Comparison of ENCODE assay signal across 8 mouse cellular contexts in the genomic region with DNA sequence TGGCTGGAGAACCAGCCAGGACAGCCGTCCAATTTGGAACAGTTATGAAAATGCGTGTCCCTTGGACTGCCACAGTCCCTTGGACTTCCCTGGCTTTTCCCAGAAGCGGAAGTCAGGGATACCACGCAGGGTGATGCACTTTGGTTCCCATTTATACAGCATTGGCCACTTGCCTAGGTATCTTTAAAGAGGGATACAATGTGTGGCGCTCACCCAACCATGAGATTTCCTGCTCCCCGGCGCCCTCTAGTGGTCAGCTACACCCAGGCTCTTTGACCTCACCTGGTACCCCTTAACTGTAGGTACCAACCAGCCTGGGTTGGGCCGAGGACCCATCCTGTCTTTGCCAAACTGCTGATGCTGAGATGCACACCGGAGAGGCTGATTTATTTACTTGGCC. TPM values are rescaled to one million over a fixed set of nuclear protein-coding genes. Genes with fewer than 3 reads are reported as not detected.
A peak's percentile ranks its signal among the peaks of the same experiment; 100 is the strongest.
DNase-seq lines count a peak whose midpoint lies in the region; ATAC-seq and TF ChIP-seq lines count a peak whose summit lies in the region.

No protein-coding gene starts in this region.

- no peak overlapping the region for H3K27ac ChIP-seq in embryonic fibroblast, embryonic 13.5 days (ENCODE audit: insufficient read depth, low read length)
- H3K27ac ChIP-seq in heart, embryonic 14.5 days (replicated peaks in 1 of 2; ENCODE audit: control insufficient read depth in 1 of 2, insufficient read depth in 1 of 2, low read depth in 2 of 2, low read length in 2 of 2) = no peak overlapping the region
- H3K27ac ChIP-seq in liver, embryonic 14.5 days = no peak overlapping the region

- TF ChIP-seq CTCF in embryonic fibroblast, embryonic 13.5 days (IDR thresholded peaks at IDR 0.05; ENCODE audit: borderline replicate concordance, insufficient read depth, low read length) = peak; percentile 74
- TF ChIP-seq CTCF in liver, embryonic 14.5 days (IDR thresholded peaks at IDR 0.05; ENCODE audit: low read depth) = peak; percentile 96

- ATAC-seq in CD4-positive, CD25-positive, alpha-beta regulatory T cell, adult 4 months = peak; percentile 67
- peak; percentile 51 for ATAC-seq in heart, embryonic 14.5 days (ENCODE audit: insufficient number of reproducible peaks, insufficient read depth, low FRiP score, low read depth)
- 0 out of 2 replicates have a peak, but pooled peaks have one; percentile 33 for ATAC-seq in liver, embryonic 14.5 days (ENCODE audit: insufficient read depth)
- ATAC-seq in neutrophil, adult 5-6 weeks (ENCODE audit: extremely low read depth, insufficient number of reproducible peaks, low FRiP score, poor library complexity, severe bottlenecking) = peak; percentile 62

- no peak overlapping the region for H3K4me2 ChIP-seq in heart, embryonic 14.5 days (ENCODE audit: low read length)
- H3K4me2 ChIP-seq in liver, embryonic 14.5 days (ENCODE audit: low read depth) = no peak overlapping the region

- no peak for TF ChIP-seq POLR2A in embryonic fibroblast, embryonic 13.5 days (IDR thresholded peaks at IDR 0.05; ENCODE audit: low read depth, low read length)

- H3K4me3 ChIP-seq in embryonic fibroblast, embryonic 13.5 days (ENCODE audit: insufficient read depth, low read length) = no peak overlapping the region
- H3K4me3 ChIP-seq in heart, embryonic 14.5 days (ENCODE audit: control insufficient read depth in 1 of 2, insufficient read depth in 1 of 2, low read depth in 1 of 2, low read length in 2 of 2) = no peak overlapping the region
- no peak overlapping the region for H3K4me3 ChIP-seq in liver, embryonic 14.5 days (ENCODE audit: insufficient read depth in 1 of 2, low read depth in 2 of 2, low read length in 2 of 2)

- no peak for TF ChIP-seq EP300 in liver, embryonic 14.5 days (IDR thresholded peaks at IDR 0.05; ENCODE audit: low read depth)

- no peaks in the 10 kb centered on the region for H3K9me3 ChIP-seq in heart, embryonic 14.5 days (ENCODE audit: control insufficient read depth, low read length)
- no peaks in the 10 kb centered on the region for H3K9me3 ChIP-seq in liver, embryonic 14.5 days (ENCODE audit: control insufficient read depth, low read length)

- no peaks in the 10 kb centered on the region for H3K27me3 ChIP-seq in heart, embryonic 14.5 days (ENCODE audit: control insufficient read depth, insufficient read depth, low read length)
- H3K27me3 ChIP-seq in liver, embryonic 14.5 days (ENCODE audit: control insufficient read depth, insufficient read depth, low read length) = no peaks in the 10 kb centered on the region

- 23% methylated on average over 9 of the region's 9 CpGs for WGBS in heart, embryonic 14.5 days
- 19% methylated on average over 9 of the region's 9 CpGs for WGBS in liver, embryonic 14.5 days (ENCODE audit: insufficient replicate concordance)

- DNase-seq in adrenal gland, postnatal 4 days (ENCODE audit: low spot score in 2 of 2) = peak; percentile 72 to 74
- DNase-seq in kidney, postnatal 25 days = peak; percentile 86 to 92
- DNase-seq in liver, embryonic 14.5 days (ENCODE audit: low read depth in 3 of 3, low spot score in 3 of 3) = peak; percentile 17 to 38 (median 22)
- peak; percentile 46 to 57 for DNase-seq in thymus, adult 18-20 months

- no peaks in the 10 kb centered on the region for H3K36me3 ChIP-seq in heart, embryonic 14.5 days (ENCODE audit: control insufficient read depth, insufficient read depth, low read length)
- H3K36me3 ChIP-seq in liver, embryonic 14.5 days (replicated peaks; ENCODE audit: control insufficient read depth, insufficient read depth, low read depth) = no peaks in the 10 kb centered on the region

- H3K4me1 ChIP-seq in embryonic fibroblast, embryonic 13.5 days (ENCODE audit: control insufficient read depth, insufficient read depth, low read length) = no peaks in the 10 kb centered on the region
- H3K4me1 ChIP-seq in heart, embryonic 14.5 days (ENCODE audit: control insufficient read depth in 2 of 2, insufficient read depth in 2 of 2, low read length in 2 of 2) = peaks cover 0 to 2% of the 10 kb centered on the region in 2 experiments; a peak in 1 of 4 replicates
- H3K4me1 ChIP-seq in liver, embryonic 14.5 days (replicated peaks; ENCODE audit: control insufficient read depth in 2 of 2, insufficient read depth in 2 of 2, low read length in 1 of 2) = no peaks in the 10 kb centered on the region; a peak in 1 of 4 replicates

- no peak overlapping the region for H3K9ac ChIP-seq in heart, embryonic 14.5 days (ENCODE audit: low read length)
- no peak overlapping the region for H3K9ac ChIP-seq in liver, embryonic 14.5 days (replicated peaks)

RNA-seq across cellular contexts. Expression of gene Abhd2, which starts 44.5 kb away (rescaled TPM):
- polyA plus RNA-seq in CD4-positive, CD25-positive, alpha-beta regulatory T cell, adult 4 months (2017; shearing (Covaris generic)) = 10 to 100 TPM; 14.8 to 25.8 TPM
- 100 to 1,000 TPM; 382 to 406 TPM for total RNA-seq in adrenal gland, postnatal 4 days (2021)
- 80.4 and 80.5 TPM in 2 replicates for polyA plus RNA-seq in embryonic fibroblast, embryonic 13.5 days (2011; ENCODE audit: insufficient read length, low read depth, missing spikeins)
- 4.2 and 5.0 TPM in 2 replicates for polyA plus RNA-seq in heart, embryonic 14.5 days (2014; fragmentation: Nextera tagmentation; extraction: Ambion mirVana)
- polyA plus RNA-seq in liver, embryonic 14.5 days (2012; rRNA removed) = 5.6 and 6.0 TPM in 2 replicates
- 11.4 TPM in 2 replicates for polyA plus RNA-seq in liver, embryonic 14.5 days (2014; fragmentation: Nextera tagmentation; extraction: Ambion mirVana)
- 52.1 and 55.7 TPM in 2 replicates for total RNA-seq in neutrophil, adult 5-6 weeks (2017)

Comparison
In these comparisons a context has a peak if more than half of its experiments do, and no peak if none do; other contexts are left out.
1. DNase-seq: peak in every context shown above with its lines; median percentile 89 in kidney, postnatal 25 days; 73 in adrenal gland, postnatal 4 days; 52 in thymus, adult 18-20 months; 22 in liver, embryonic 14.5 days.